Mouse (Mus musculus) liver, embryonic 14.5 days (tissue): ENCODE measurements around the gene Cnot1. TPM values are rescaled to one million over a fixed set of nuclear protein-coding genes. Genes with fewer than 3 reads are reported as not detected.

Experiments used
- ATAC-seq: fragments of 200-750 bp; cut with Nextera tagmentation; 2 replicates; pipeline ENCODE4 v1.8.0; 2017; ENCODE audit warnings: moderate number of reproducible peaks, mild to moderate bottlenecking, moderate library complexity; ENCODE audit not compliant: insufficient read depth
- DNase-seq, 3 experiments: peaks; one replicate each; pipeline ENCODE4 v3.0.0-alpha.2; 2012 to 2013; ENCODE audit warnings: low read depth in 3 of 3, low spot score in 3 of 3
- H3K27ac ChIP-seq: fragments of 300-500 bp; sonication (generic); 2 replicates; pipeline ENCODE4 v1.5.1; 2014; ENCODE audit warnings: moderate library complexity, mild to moderate bottlenecking, control low read depth, inconsistent platforms
- H3K27me3 ChIP-seq: fragments of 300-500 bp; sonication (generic); 2 replicates; pipeline ENCODE4 v1.6.1; 2014; ENCODE audit warnings: mild to moderate bottlenecking, low read length, moderate library complexity; ENCODE audit not compliant: control insufficient read depth, insufficient read depth
- H3K36me3 ChIP-seq: fragments of 300-500 bp; sonication (generic); replicated peaks from 2 replicates; pipeline ENCODE4 v1.6.1; 2014; ENCODE audit warnings: low read depth; ENCODE audit not compliant: control insufficient read depth, insufficient read depth
- H3K4me1 ChIP-seq, 2 experiments: fragments of 200-500 bp in 1 of 2; fragments of 300-500 bp in 1 of 2; sonication (generic) in 1 of 2; replicated peaks; 2 replicates each; pipeline ENCODE4 v1.6.1; 2012 to 2014; ENCODE audit warnings: antibody characterized with exemption in 1 of 2, inconsistent platforms in 1 of 2, low read length in 1 of 2; ENCODE audit not compliant: control insufficient read depth in 2 of 2, insufficient read depth in 2 of 2
- H3K4me2 ChIP-seq: fragments of 300-500 bp; sonication (generic); 2 replicates; pipeline ENCODE4 v1.6.1; 2014; ENCODE audit warnings: low read depth, mild to moderate bottlenecking, control low read depth, moderate library complexity
- H3K4me3 ChIP-seq, 2 experiments: fragments of 200-500 bp in 1 of 2; fragments of 300-500 bp in 1 of 2; sonication (generic) in 1 of 2; 2 replicates each; pipeline ENCODE4 v1.5.1; 2012 to 2014; ENCODE audit warnings: low read depth in 2 of 2, low read length in 2 of 2, mild to moderate bottlenecking in 2 of 2, control low read depth in 1 of 2, inconsistent platforms in 1 of 2, moderate library complexity in 1 of 2; ENCODE audit not compliant: insufficient read depth in 1 of 2
- H3K9ac ChIP-seq: fragments of 300-500 bp; sonication (generic); replicated peaks from 2 replicates; pipeline ENCODE4 v1.6.1; 2014; ENCODE audit warnings: mild to moderate bottlenecking, control low read depth, moderate library complexity
- H3K9me3 ChIP-seq: fragments of 300-500 bp; sonication (generic); 2 replicates; pipeline ENCODE4 v1.6.1; 2016; ENCODE audit warnings: low read length, mixed read lengths; ENCODE audit not compliant: control insufficient read depth
- CTCF ChIP-seq: IDR thresholded peaks from 2 replicates; pipeline ENCODE4 v1.5.1; 2016; ENCODE audit warnings: antibody characterized with exemption, low read depth, control low read depth
- EP300 ChIP-seq: IDR thresholded peaks from 2 replicates; pipeline ENCODE4 v1.6.1; 2016; ENCODE audit warnings: antibody characterized with exemption, low read depth
- WGBS: fragments of 180-500 bp; shearing (Covaris S2); extraction: QIAGEN DNeasy Blood & Tissue Kit; methylation state at CpG from one replicate; pipeline ENCODE4 v1.1.7; 2014; ENCODE audit not compliant: insufficient replicate concordance; 5-methylcytosine and 5-hydroxymethylcytosine counted together
- polyA plus RNA-seq, 2 experiments: library from polyadenylated mRNA; depleted of rRNA in 1 of 2; stranded (reverse) in 1 of 2; unstranded in 1 of 2; fragments of >200 nt; fragmentation: Nextera tagmentation in 1 of 2; extraction: Ambion mirVana in 1 of 2; gene quantifications; 2 replicates each; pipeline versions ENCODE4 v1.2.1 to v1.2.3; 2012 to 2014

The Cnot1 gene
- polyA plus RNA-seq, 2 experiments: 33.1 to 41.8 TPM

DNA sequence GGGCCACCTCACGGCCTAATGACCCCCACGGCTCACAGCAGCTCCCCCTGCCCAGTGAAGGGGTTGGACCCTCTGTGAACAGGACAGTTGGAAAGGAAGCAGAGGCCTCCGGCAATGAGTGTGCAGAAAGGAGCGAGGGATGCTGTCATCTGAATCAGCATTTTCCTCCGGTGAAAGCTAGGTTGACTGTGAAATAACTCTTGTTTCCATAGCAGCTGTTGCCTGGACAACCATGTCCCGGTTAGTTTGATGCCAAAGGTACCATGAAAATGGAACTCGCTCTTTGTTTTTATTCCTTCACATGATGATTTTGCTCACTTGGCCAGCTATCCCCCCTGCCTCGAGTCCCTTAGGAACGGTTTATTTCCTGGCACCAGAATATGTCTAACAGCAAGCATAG is 107.0 kb downstream of the Cnot1 start:
- H3K27ac ChIP-seq: no peak overlapping the region
- WGBS: 51% methylated on average over 9 of the region's 9 CpGs
- H3K27me3 ChIP-seq: peaks cover 3% of the 10 kb centered on the region
- no peak for DNase-seq
- H3K4me2 ChIP-seq: no peak overlapping the region
- no peaks in the 10 kb centered on the region for H3K36me3 ChIP-seq
- peaks cover 0 to 9% of the 10 kb centered on the region in 2 experiments; a peak in 2 of 4 replicates for H3K4me1 ChIP-seq
- no peak overlapping the region for H3K9ac ChIP-seq
- TF ChIP-seq EP300 (no peak), CTCF (no peak)
- no peak overlapping the region for H3K4me3 ChIP-seq
- no peaks in the 10 kb centered on the region for H3K9me3 ChIP-seq
- no peak for ATAC-seq

- Histone ChIP-seq H3K4me1 (peaks cover 0 to under 1% of the 10 kb centered on the region in 2 experiments; a peak in 1 of 4 replicates), H3K36me3 (no peaks in the 10 kb centered on the region), H3K27ac (no peak overlapping the region), H3K9ac (no peak overlapping the region), H3K4me2 (no peak overlapping the region), H3K9me3 (no peaks in the 10 kb centered on the region), H3K27me3 (peaks cover 12% of the 10 kb centered on the region), H3K4me3 (no peak overlapping the region)
- ATAC-seq: no peak
- 15% methylated on average over 6 of the region's 6 CpGs for WGBS
- no peak for DNase-seq
- TF ChIP-seq CTCF (no peak), EP300 (no peak)
Observed at GRCm38 (mm10) chr8:95698179-95698578, 109.1 kb downstream of the Cnot1 start.

DNA sequence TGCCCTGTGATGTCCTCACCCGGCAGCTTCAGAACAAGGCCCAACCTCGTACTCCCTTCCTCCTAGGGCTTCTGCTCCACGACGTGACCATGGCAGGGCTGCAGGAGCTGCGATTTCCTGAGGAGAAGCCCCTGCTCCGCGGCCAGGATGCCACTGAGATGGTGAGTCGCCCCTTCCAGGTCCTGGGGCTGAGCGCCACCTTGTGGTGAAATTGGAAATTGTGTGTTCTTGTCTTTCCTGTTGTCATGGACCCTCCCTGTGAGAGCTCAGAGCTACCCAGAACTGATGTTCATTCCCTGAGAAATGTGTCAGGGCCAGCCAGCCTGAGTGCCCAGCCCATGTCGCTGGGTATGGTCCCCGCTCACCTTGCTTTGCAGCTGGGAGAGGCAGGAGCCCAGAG is 110.1 kb downstream of the Cnot1 start:
- peak; percentile 94 for TF ChIP-seq CTCF
- no peak for TF ChIP-seq EP300
- no peaks in the 10 kb centered on the region for H3K36me3 ChIP-seq
- H3K4me3 ChIP-seq: no peak overlapping the region
- H3K27ac ChIP-seq: no peak overlapping the region
- WGBS: 2% methylated on average over 11 of the region's 11 CpGs
- no peaks in the 10 kb centered on the region for H3K4me1 ChIP-seq
- no peaks in the 10 kb centered on the region for H3K9me3 ChIP-seq
- no peak for ATAC-seq
- DNase-seq: peak in 2 of 3 experiments; percentile 41 to 46
- H3K9ac ChIP-seq: no peak overlapping the region
- H3K4me2 ChIP-seq: no peak overlapping the region
- peaks cover 12% of the 10 kb centered on the region for H3K27me3 ChIP-seq

DNA sequence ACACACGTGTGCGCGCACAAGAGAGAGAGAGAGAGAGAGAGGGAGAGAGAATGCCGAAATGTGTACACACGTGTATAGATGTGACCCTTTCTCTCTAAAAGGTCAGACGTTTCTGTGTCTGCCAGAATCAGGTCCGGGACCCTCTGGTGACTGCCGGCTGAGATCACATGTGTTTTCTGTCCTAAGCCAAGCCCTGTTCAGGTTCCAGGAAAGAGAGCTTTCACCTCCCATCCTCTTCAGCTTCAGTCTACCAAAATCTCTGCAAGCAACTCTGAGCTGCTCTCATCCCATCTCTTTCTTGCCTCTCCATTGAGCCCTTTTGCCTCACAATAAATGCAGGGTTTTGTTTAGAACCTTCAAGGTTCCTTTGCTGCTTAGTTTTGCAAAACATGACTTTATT is 110.6 kb downstream of the Cnot1 start:
- ATAC-seq (no peak), DNase-seq (no peak)
- TF ChIP-seq CTCF (no peak), EP300 (no peak)
- WGBS: 52% methylated on average over 5 of the region's 8 CpGs
- peaks cover 12% of the 10 kb centered on the region for H3K27me3 ChIP-seq
- no peak overlapping the region for H3K4me2 ChIP-seq
- H3K4me1 ChIP-seq: no peaks in the 10 kb centered on the region
- H3K9me3 ChIP-seq: no peaks in the 10 kb centered on the region
- no peak overlapping the region for H3K9ac ChIP-seq
- H3K27ac ChIP-seq: no peak overlapping the region
- H3K36me3 ChIP-seq: no peaks in the 10 kb centered on the region
- H3K4me3 ChIP-seq: no peak overlapping the region

DNA sequence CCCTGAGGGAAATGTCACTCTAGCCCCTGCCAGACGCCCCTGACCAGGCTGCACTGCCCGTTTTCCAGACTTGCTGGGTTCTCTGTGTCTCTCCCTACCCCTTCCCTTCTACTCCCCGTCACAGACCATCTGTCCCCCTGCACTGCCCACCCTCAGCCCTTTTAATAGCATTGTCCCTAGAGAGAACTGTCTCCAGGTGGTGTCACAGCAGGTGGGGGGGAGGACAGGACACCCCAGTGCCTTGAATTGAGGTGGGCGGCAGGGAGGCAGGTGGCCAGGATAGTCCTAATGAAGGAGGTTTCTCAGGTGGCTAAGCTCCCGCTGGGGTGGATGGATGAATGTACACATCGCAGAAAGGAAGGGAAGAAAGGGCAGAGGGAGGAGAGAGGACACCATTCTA is 112.6 kb downstream of the Cnot1 start:
- DNase-seq (no peak), ATAC-seq (no peak)
- H3K4me2 ChIP-seq: no peak overlapping the region
- H3K4me3 ChIP-seq: no peak overlapping the region
- TF ChIP-seq EP300: no peak
- no peak for TF ChIP-seq CTCF
- no peaks in the 10 kb centered on the region for H3K4me1 ChIP-seq
- H3K9me3 ChIP-seq: no peaks in the 10 kb centered on the region
- H3K27ac ChIP-seq: no peak overlapping the region
- 25% methylated on average over 6 of the region's 6 CpGs for WGBS
- no peak overlapping the region for H3K9ac ChIP-seq
- no peaks in the 10 kb centered on the region for H3K36me3 ChIP-seq
- H3K27me3 ChIP-seq: peaks cover 12% of the 10 kb centered on the region
